Mouse (Mus musculus) v-Abl transformed pro-B cells (cell line): ENCODE measurements at regions not wholly inside any gene's neighbourhood (a gene's known extent, or its start where the extent isn't known, plus 50 kb on each side); places are given as distances from the start of the nearest gene placed in this dataset.

Experiments
- in situ Hi-C, 2 experiments: fragments of 400-800 bp; cut with MboI; formaldehyde crosslinking; loops; one replicate each; pipeline ENCODE4 v1.15.1; 2025; ENCODE audit not compliant: unreplicated experiment in 2 of 2

GRCm38 (mm10) chr4:142970040-142970439, 242.8 kb downstream of the Prdm2 start:
- in situ Hi-C loops, result no loop called here

GRCm38 (mm10) chr4:142967604-142968003, 245.2 kb downstream of the Prdm2 start:
- in situ Hi-C loops, result no loop called here

- in situ Hi-C loops, result no loop called here
These were observed 255.9 kb downstream of the Prdm2 start for GRCm38 (mm10) chr4:142956832-142957429.

GRCm38 (mm10) chr4:142956376-142956775, 256.4 kb downstream of the Prdm2 start:
- in situ Hi-C loops, result no loop called here

- in situ Hi-C loops, result no loop called here
These were observed 259.1 kb downstream of the Prdm2 start for GRCm38 (mm10) chr4:142953724-142954123.

DNA sequence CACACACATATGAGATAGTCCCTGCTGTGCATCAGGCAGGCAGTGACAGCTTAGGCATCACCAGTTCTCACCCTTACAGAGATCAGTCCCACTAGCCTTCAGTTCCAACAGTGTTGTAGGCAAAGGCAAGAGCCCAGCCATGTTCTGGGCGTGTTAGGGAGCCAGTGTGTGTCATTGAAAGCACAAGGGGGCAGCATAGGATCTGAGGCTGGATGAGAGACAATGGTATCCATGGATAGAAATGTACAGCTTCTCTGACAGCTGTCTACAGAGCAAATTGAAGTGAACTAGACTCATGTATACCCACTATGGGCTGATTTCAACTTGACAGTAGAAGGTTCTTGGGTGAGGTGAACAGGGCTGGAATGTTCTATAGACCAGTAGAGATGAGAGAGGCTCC, 259.9 kb downstream of the Prdm2 start:
- in situ Hi-C loops, result no loop called here

DNA sequence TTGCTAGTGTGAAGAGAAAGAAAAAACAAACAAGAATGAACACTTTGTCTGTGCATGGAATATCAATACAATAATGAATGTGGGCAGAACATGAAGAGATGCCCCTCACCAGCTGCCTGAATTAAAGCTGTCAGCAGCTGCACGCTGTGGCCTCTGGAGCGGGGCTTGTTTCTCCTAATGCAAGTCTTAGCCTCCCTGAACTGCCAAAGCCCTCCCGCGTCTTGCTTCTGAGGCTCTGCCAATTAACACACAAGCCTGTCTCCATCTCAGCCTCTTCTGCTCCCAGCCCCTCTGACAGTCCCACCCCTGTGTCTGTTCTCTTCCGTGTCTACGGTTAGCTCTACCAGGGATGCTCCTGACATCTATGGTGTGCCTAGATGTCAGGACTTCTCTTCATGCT, 265.1 kb downstream of the Prdm2 start:
- in situ Hi-C loops, result no loop called here

DNA sequence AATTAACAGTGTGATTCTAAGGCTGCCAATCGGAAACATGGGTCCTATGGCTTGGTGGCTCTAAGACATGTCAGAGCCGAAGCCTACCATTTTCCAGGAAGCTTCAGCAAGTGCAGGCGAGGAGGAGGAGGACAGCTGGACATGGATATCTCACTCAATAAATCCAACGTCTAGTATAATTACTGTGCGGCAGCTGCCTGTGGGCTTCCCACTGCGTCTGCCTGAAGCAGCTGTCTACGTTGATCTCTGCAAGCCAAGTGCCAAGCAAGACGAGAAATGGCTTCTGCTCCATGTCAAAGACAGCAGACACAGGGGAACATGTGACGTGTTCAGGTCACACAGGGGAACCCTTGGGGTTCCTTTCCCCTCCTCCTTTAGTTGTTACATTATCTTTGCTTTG, 279.2 kb downstream of the Prdm2 start:
- in situ Hi-C loops, result no loop called here

- in situ Hi-C loops, result no loop called here
These were observed 283.6 kb downstream of the Prdm2 start for GRCm38 (mm10) chr4:142929245-142929644.

- in situ Hi-C loops, result no loop called here
These were observed 285.3 kb downstream of the Prdm2 start for GRCm38 (mm10) chr4:142927328-142928108.

- in situ Hi-C loops, result no loop called here
These were observed 287.7 kb downstream of the Prdm2 start for GRCm38 (mm10) chr4:142925111-142925510.

DNA sequence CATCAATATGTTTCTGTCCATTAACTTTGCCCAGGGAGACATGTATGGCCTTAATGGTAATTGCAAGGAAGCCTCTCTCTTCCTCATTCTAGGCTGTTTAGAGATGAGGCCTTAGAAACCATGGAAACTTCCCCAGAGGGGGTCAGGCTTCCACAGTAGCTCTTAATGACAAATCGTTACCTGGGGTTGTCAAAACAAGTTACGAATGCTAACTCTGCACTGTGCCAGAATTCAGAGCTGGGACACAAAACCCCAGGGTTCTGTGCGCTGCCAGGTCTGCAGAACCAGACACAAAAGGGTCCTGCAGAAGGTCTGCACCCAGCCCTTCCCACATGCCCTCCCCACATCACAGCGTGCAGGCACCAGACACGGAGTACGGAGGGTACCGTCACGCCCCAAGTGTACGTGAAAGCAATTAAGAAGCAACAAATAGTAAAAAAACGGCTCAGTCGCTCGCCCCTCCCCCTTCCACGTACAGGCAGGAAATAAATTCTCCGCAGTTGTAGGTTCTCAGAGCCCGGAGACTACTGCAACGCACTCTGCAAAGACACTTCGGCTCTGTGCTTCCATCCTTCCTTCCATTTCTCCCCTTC, 303.3 kb downstream of the Prdm2 start:
- in situ Hi-C loops, result no loop called here

GRCm38 (mm10) chr4:142908782-142909181, 304.0 kb downstream of the Prdm2 start:
- in situ Hi-C loops, result no loop called here

GRCm38 (mm10) chr4:142903356-142904032, 309.3 kb downstream of the Prdm2 start:
- in situ Hi-C loops, result no loop called here

DNA sequence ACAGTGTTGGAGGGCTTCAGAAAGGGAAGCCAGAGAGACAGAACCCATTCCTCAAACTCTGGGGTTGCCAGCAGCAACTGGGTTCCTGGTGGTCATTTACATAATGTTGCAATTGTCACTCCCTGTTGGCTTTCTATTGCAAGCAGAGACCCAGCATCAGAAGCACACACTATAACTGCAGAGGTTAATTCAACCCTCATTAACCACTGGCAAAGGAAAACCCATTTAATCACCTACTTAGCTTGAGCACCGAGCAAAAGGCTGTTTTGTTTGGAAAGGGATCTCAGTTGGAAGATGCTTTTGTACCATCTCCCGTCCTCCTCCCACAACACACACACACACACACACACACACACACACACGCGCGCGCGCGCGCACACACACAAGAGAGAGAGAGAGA, 312.0 kb downstream of the Prdm2 start:
- in situ Hi-C loops, result no loop called here

DNA sequence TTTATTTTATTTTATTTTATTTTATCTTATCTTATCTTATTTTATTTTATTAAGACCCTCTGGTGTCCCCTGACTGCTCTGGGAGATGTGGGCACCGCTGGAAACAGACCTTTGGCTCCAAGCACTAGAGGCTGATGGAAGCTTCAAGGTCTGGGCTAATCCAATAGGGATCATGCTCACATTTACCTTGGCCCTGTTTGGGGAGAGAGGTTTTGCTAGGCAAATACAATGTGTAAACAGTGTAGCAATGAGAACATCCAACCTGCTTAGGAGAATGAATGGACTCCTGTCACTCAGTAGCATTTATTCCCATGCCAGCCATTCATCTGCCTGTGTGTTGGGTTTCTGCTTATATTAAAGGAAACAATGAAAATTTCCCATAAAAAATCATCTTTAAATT, 313.8 kb downstream of the Prdm2 start:
- in situ Hi-C loops, result no loop called here

DNA sequence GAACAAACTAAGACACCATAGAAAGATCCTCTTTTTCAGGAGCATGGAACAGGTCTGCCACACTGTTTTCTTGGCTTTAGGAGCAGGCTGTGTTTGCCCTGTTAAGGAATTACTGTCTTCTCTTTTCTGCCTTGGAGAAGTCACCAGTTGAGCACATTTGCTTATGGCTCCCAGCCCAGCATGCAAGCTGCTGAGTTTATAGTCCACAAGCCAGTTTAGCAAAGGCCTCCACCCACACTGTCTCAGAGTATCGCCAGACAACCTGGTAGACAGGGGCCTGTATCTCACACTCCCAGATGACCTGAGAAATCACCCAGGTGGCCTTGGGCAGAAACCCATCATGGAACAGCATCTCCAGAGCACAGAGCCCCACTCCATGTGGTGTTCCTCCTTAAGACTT, 322.1 kb downstream of the Prdm2 start:
- in situ Hi-C loops, result no loop called here

DNA sequence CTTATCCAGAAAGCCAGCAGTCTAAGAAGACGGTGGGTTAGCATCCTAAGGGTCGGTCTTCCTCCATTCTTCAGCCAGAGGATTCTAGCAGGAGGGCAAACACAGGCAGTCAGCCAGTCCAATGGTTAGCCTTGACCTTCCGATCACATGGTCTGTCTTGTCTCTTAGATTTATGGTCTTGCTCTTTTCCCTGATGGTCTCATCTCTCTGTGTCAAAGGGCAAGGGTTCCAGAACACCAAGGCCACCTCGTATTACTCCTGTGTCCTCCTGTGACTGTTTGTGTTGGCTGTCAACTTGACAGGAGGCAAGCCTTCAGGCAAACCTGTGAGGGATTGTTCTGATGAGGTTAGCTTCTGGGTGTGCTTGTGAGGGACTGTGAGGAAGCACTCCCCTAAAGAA, 323.9 kb downstream of the Prdm2 start:
- in situ Hi-C loops, result no loop called here

- in situ Hi-C loops, result no loop called here
These were observed 324.9 kb downstream of the Prdm2 start for GRCm38 (mm10) chr4:142887876-142888275.

- in situ Hi-C loops, result no loop called here
These were observed 332.5 kb downstream of the Prdm2 start for GRCm38 (mm10) chr4:142880323-142880759.

DNA sequence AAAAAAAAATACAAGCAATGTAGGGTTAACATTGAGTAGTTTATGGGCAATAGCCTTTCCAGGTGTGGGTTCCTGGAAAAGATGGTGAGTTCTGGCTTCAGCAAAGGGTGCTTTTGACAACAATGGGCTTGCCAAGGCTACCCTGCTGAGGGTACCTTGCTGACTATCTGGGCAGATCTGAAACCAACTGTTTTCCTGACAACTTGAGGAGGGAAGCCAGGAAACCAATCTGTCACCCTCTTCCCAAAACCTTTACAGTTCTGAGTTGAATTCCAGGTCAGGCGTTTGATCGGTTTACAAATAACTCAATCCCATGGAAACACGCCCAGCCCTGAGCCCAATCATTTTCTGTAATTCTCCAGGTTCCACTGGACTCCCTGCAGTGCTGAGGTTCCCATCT, 336.6 kb downstream of the Prdm2 start:
- in situ Hi-C loops, result no loop called here
